Mouse (Mus musculus): ENCODE results near the gene Gm21972.

- TF ChIP-seq CTCF (IDR thresholded peaks at IDR 0.05; ENCODE audit: low read depth) (no peak), EP300 (IDR thresholded peaks at IDR 0.05; ENCODE audit: low read depth) (no peak)
Observed at GRCm38 (mm10) chr1:86143165-86143564, 9.7 kb downstream of the Gm21972 start.
